Mouse (Mus musculus): Measurements from ENCODE around the gene Olfr1389.
"Not testable (repeated sequence)": the region's sequence is repeated elsewhere in the genome, so short reads cannot be mapped to it uniquely, and the experiment has no call there.

The Olfr1389 gene

DNA sequence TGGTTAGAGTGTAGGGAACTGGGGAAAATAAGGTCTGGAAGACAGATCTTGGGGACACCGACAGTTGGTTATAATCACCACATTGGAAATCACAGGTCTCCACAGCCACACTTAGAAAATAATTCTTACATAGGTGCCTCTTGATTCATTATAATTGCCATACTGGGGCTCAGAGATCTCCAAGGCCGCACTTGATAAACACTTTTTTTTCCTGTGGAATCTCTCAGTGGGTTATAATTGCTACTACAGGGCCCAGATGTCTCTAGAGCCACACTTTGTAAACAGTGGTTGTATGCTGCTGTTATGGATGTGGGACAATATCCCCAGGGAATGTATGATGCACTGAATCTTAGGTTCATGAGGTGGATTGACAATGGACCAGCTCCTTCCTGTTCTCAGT is at the start of gene Olfr1389:
TSS of gene Olfr1389 (plus strand) at position 301 of the 400 bp plus-strand sequence.
- in situ Hi-C loops (cut with MboI, MseI): loop anchor here in 1 of 2 experiments (25.0 kb wide), 1 partner anchor 235 kb away; the partner anchor contains the start of gene Btnl9

DNA sequence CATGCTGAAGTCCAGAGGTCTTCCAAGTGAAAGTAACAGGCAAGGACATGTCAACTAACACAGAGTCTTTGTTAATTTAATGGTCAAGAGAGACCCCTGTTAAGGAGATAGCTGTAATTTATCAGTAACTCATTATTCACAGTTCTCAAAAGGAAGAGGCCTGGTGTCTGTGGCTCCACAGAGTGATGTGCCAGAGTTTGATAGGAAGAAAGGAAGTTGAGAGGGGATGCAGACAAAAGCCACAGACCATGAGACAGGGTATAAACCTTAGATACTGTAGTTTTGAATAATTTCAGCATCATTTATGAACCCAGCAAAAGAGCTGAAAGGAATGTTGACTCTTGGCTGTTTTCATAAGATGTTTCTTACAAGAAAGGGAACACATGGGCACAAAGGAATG is 39.7 kb upstream of the Olfr1389 start:
- in situ Hi-C loops (cut with MboI, MseI): no loop called here

DNA sequence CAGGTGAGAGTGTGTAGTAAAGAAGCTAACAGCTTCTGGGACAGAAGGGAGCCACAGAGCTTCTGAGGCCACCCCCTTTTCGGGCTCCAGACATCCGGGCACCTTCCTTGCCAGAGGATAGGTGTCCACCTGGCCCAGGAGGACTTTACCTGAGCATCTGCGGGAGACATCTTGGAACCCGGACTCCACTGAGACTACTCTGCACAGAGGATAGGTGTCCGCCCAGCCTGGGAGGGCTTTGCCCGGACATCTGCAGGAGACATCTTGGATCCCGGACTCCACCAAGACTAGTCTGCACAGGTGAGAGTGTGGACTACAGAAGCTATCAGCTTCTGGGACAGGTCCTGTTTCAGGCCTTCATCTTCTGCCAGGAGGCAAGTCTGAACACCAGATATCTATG is 36.7 kb upstream of the Olfr1389 start:
- in situ Hi-C loops (cut with MboI, MseI): not testable (repeated sequence)

DNA sequence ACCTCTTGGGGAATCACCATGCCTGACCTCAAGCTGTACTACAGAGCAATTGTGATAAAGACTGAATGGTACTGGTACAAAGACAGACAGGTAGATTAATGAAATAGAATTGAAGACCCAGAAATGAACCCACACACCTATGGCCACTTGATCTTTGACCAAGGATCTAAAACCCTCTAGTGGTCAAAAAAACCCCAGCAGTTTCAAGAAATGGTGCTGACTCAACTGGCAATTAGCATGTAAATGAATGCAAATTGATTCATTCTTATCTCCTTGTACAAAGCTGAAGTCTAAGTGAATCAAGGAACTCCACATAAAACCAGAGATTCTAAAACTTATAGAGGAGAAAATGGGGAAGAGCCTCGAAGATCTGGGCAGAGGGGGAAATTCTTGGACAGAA is 30.2 kb upstream of the Olfr1389 start:
- in situ Hi-C loops (cut with MboI, MseI): not testable (repeated sequence)

DNA sequence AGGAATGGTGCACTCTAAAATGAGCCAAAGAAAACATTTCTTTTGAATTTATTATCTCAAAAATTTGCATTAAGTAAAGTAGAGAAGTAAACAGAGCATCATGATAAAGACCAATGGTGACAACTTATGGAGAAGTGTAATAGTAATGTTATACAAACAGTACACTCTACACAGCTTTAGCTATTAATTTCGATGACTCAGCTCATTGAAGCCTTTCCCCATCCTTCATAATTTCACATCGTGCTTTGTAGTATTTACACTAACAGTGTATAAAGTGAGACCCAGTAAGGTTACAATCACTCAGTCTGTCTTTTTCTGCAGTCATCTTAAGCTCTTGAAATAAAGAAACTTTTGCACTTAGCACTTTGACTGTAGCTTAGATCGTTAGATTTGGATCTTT is 16.1 kb upstream of the Olfr1389 start:
- in situ Hi-C loops (cut with MboI, MseI): loop anchor here in 1 of 2 experiments (25.0 kb wide), 1 partner anchor 219 kb away; the partner anchor contains the start of gene Btnl9

DNA sequence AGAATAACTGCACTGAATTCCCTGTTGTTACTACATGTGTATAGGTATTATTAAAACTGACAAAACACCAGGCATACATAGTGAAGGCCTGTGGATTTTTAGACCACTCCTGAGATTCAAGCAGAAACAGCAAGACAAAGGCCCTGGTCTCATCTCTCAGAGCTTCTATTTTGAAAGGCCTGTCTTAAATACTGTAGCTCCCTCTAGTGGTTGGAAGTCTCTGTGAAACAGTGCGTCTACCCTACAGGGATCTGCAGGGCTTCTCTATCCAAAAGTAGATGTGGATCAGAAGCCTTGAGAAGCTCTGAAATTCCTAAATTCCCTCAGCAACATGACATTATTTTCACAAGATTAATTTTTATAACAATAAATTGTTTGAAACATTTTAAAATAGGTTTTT is 12.3 kb upstream of the Olfr1389 start:
- in situ Hi-C loops (cut with MboI, MseI): loop anchor here (10.0 to 25.0 kb wide), 2 partner anchors 223 to 226 kb away; partner anchors contain the start of gene Btnl9 (in 2 of the 2)

DNA sequence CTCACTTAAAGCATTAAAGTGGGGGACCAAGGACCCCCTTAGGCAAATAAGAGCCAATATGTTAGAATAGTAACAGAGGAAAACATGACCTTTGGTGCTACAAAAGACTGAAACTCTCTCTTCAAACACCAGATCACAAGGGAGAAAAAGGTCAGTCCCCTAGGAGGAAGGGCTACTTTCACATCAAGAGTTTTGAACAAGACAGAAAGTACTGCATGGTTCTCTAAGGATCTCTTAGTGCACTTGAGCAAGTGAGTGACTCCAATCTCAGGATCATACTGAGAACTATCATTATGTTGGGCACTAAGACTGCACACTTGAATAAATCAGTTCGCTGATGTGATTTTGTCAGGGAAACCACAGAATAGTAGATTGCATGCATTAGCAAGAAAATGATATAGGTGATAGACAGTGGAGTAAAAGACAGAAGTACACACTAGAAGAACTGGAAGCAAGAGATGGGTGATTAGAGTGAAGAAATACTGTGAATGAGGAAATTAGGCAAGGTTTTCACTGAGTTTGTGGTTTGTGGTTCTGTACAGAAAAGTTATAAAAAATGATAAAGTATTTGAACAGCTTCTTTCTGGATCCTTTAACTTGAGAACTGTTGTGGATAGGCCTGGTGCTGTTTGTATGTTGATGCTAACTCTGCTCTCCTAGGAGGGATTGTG is 2.5 kb downstream of the Olfr1389 start:
- in situ Hi-C loops (cut with MboI, MseI): no loop called here

DNA sequence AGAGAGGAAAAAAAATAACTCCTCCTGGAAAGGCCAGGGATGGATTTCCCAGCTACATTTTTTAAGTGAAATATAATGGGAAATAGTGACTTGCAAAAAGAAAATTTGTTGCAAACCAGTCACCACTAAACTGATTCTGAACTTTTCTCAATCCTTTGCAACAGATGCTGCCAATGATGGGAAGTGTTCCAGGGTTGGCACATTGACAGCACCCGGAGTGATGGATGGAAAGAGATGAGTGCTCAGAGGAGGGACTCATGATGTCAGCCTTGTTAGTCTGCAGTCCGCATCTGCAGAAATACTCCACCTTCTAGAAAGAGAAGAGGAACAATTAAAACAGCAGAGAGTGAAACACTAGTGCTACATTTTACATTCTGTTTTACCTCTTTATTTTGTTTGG is 6.8 kb downstream of the Olfr1389 start:
- in situ Hi-C loops (cut with MboI, MseI): no loop called here

DNA sequence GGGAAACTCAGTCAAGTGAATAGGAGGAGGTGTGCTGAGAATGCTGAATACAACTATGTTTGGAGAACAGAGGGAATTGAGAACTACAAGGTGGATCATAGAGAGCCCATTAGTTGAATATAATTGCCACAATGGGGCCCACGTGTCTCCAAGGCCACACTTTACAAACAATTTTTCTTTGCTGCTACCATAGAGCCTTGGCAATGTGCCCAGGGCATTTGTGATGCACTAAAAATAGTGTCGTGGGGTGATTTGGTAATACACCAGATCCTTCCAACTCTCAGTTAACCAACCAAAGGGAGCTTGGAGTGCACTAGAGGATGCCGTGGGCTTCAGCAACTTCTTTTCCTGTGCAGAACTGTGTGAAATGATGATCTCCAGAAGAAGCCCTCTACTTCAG is 13.5 kb downstream of the Olfr1389 start, which contains the start of gene Olfr1388:
TSS of gene Olfr1388 (plus strand) at position 214 of the 400 bp plus-strand sequence.
- in situ Hi-C loops (cut with MboI, MseI): no loop called here

DNA sequence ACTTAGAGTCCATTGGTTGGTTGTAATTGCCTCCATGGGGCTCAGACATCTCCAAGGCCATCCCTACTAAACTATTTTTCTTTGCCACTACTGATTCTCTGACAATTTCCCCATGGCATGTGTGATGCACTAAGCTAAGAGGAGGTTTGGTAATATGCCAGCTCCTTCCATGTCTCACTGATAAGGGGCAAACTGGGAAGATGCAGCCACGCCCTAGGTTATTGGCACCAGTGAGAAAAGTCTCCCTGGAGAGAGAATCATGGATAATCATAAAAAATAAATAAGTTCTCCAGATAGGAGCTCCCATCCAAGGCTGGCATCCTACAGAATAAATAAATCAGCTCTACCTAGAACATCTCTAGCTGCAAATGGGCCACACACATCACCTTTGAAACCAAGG is 32.2 kb downstream of the Olfr1389 start, which contains the start of gene Olfr1387:
TSS of gene Olfr1387 (plus strand) at position 301 of the 400 bp plus-strand sequence.
- in situ Hi-C loops (cut with MboI, MseI): no loop called here

DNA sequence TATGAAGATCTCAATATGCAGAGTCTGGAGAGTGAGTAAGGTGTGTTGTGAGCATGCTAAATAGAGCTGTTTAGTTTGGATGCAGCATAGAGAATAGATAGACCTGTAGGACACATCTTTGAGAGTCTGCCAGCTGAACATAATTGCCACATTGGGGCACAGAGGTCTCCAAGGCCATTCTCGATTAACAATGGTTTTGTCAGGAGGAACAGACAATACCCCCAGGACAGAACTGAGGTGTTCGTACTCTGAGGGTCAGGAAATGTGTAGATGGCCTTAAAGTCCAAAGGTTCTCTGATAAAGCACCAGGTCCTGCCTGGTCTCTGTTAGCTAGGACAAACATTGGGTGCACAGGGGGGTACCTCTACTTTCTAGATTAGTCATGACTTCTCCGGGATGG is 41.9 kb downstream of the Olfr1389 start, which contains the start of gene Olfr1386:
TSS of gene Olfr1386 (plus strand) at position 301 of the 400 bp plus-strand sequence.
- in situ Hi-C loops (cut with MboI, MseI): not testable (repeated sequence)
